Mouse (Mus musculus) spleen, adult 2 months (tissue): ENCODE results near the gene Gpr89. TPM values are rescaled to one million over a fixed set of nuclear protein-coding genes. Genes with fewer than 3 reads are reported as not detected.

ENCODE experiments used
- DNase-seq, 2 experiments: peaks; one replicate each; pipeline versions ENCODE4 v3.0.0 to v3.0.0-alpha.2; 2012 to 2021; ENCODE audit warnings: low spot score in 2 of 2, low read depth in 1 of 2
- H3K27ac ChIP-seq: fragments of 200-500 bp; 2 replicates; pipeline ENCODE4 v1.5.1; 2012; ENCODE audit warnings: low read length, inconsistent platforms; ENCODE audit not compliant: insufficient read depth
- H3K27me3 ChIP-seq: fragments of 200-500 bp; 2 replicates; pipeline ENCODE4 v1.6.1; 2012; ENCODE audit warnings: mild to moderate bottlenecking, moderate library complexity, low read length, inconsistent platforms; ENCODE audit not compliant: control insufficient read depth, insufficient read depth
- H3K36me3 ChIP-seq: fragments of 200-500 bp; 2 replicates; pipeline ENCODE4 v1.6.1; 2012; ENCODE audit warnings: mild to moderate bottlenecking, low read length, inconsistent platforms; ENCODE audit not compliant: control insufficient read depth, insufficient read depth
- H3K4me1 ChIP-seq: fragments of 200-500 bp; 2 replicates; pipeline ENCODE4 v1.6.1; 2011; ENCODE audit warnings: inconsistent platforms; ENCODE audit not compliant: control insufficient read depth, insufficient read depth, insufficient read length
- H3K4me3 ChIP-seq: fragments of 200-500 bp; 2 replicates; pipeline ENCODE4 v1.5.1; 2011; ENCODE audit warnings: mild to moderate bottlenecking, inconsistent platforms; ENCODE audit not compliant: insufficient read depth, insufficient read length; ENCODE audit errors: extremely low read depth
- CTCF ChIP-seq: fragments of 200-500 bp; IDR thresholded peaks from 2 replicates; pipeline ENCODE4 v1.5.1; 2011; ENCODE audit warnings: mild to moderate bottlenecking, inconsistent platforms; ENCODE audit not compliant: insufficient read depth, insufficient read length, insufficient replicate concordance; ENCODE audit errors: extremely low read depth
- POLR2A ChIP-seq: fragments of 200-500 bp; IDR thresholded peaks from 2 replicates; pipeline ENCODE4 v1.6.1; 2011; ENCODE audit warnings: low read depth, low read length, inconsistent platforms
- WGBS: fragments of 180-500 bp; shearing (Covaris S2); methylation state at CpG from one replicate; pipeline ENCODE4 v1.1.7; 2018; 5-methylcytosine and 5-hydroxymethylcytosine counted together
- polyA plus RNA-seq: library from polyadenylated mRNA; depleted of rRNA; stranded (reverse); fragments of >200 nt; gene quantifications from 2 replicates; pipeline ENCODE4 v1.2.3, GENCODE M21; 2012; rRNA removed

Gene Gpr89
- polyA plus RNA-seq, 1 experiment: 8.5 TPM

GRCm38 (mm10) chr3:96828984-96829383, 76.2 kb downstream of the Gpr89 start, which contains the start of the genes Pdzk1 and Cd160:
Pdzk1 (plus strand) TSS chr3:96829284.
Cd160 (minus strand) TSS chr3:96829351.
- 71% methylated on average over 1 of the region's 1 CpGs for WGBS
- Histone ChIP-seq H3K4me1 (no peaks in the 10 kb centered on the region), H3K36me3 (no peaks in the 10 kb centered on the region), H3K27me3 (no peaks in the 10 kb centered on the region), H3K27ac (no peak within 1 kb of the TSS), H3K4me3 (no peak within 1 kb of the TSS)
- TF ChIP-seq POLR2A (no peak), CTCF (no peak)
- no peak for DNase-seq

GRCm38 (mm10) chr3:96828308-96828864, 76.8 kb downstream of the Gpr89 start:
- H3K4me3 ChIP-seq: no peak overlapping the region
- DNase-seq: no peak
- H3K27ac ChIP-seq: no peak overlapping the region
- TF ChIP-seq CTCF: no peak
- TF ChIP-seq POLR2A: no peak
- no peaks in the 10 kb centered on the region for H3K36me3 ChIP-seq
- no peaks in the 10 kb centered on the region for H3K4me1 ChIP-seq
- 81% methylated on average over 15 of the region's 15 CpGs for WGBS
- no peaks in the 10 kb centered on the region for H3K27me3 ChIP-seq

GRCm38 (mm10) chr3:96825261-96825660, 79.9 kb downstream of the Gpr89 start:
- Histone ChIP-seq H3K27ac (no peak overlapping the region), H3K4me3 (no peak overlapping the region), H3K36me3 (no peaks in the 10 kb centered on the region), H3K4me1 (no peaks in the 10 kb centered on the region), H3K27me3 (no peaks in the 10 kb centered on the region)
- DNase-seq: no peak
- 52% methylated on average over 11 of the region's 11 CpGs for WGBS
- no peak for TF ChIP-seq CTCF
- TF ChIP-seq POLR2A: no peak

- TF ChIP-seq CTCF (no peak), POLR2A (no peak)
- 92% methylated on average over 12 of the region's 12 CpGs for WGBS
- Histone ChIP-seq H3K36me3 (no peaks in the 10 kb centered on the region), H3K27ac (no peak overlapping the region), H3K27me3 (no peaks in the 10 kb centered on the region), H3K4me1 (no peaks in the 10 kb centered on the region), H3K4me3 (no peak overlapping the region)
- DNase-seq: no peak
These were observed 80.5 kb downstream of the Gpr89 start for GRCm38 (mm10) chr3:96824614-96825013.

GRCm38 (mm10) chr3:96823701-96824100, 81.4 kb downstream of the Gpr89 start:
- no peak overlapping the region for H3K4me3 ChIP-seq
- H3K36me3 ChIP-seq: no peaks in the 10 kb centered on the region
- WGBS: 69% methylated on average over 3 of the region's 3 CpGs
- no peak for TF ChIP-seq POLR2A
- no peak for TF ChIP-seq CTCF
- no peak for DNase-seq
- H3K4me1 ChIP-seq: no peaks in the 10 kb centered on the region
- H3K27ac ChIP-seq: no peak overlapping the region
- no peaks in the 10 kb centered on the region for H3K27me3 ChIP-seq

- H3K36me3 ChIP-seq: no peaks in the 10 kb centered on the region
- TF ChIP-seq POLR2A: no peak
- TF ChIP-seq CTCF: no peak
- WGBS: 88% methylated on average over 4 of the region's 4 CpGs
These were observed 83.6 kb downstream of the Gpr89 start for GRCm38 (mm10) chr3:96821581-96821980.

GRCm38 (mm10) chr3:96820116-96820915, 84.8 kb downstream of the Gpr89 start:
- Histone ChIP-seq H3K36me3 (no peaks in the 10 kb centered on the region), H3K4me3 (no peak overlapping the region), H3K27ac (no peak overlapping the region), H3K27me3 (no peaks in the 10 kb centered on the region), H3K4me1 (no peaks in the 10 kb centered on the region)
- TF ChIP-seq POLR2A: no peak
- no peak for TF ChIP-seq CTCF
- 82% methylated on average over 6 of the region's 6 CpGs for WGBS
- DNase-seq: no peak

More at GRCm38 (mm10) chr3:96821581-96821980, 83.6 kb downstream of the Gpr89 start:
- no peak overlapping the region for H3K4me3 ChIP-seq
- no peaks in the 10 kb centered on the region for H3K4me1 ChIP-seq
- no peaks in the 10 kb centered on the region for H3K27me3 ChIP-seq
- DNase-seq: no peak
- H3K27ac ChIP-seq: no peak overlapping the region

Other genes starting within 250 kb of the Gpr89 start
- 0.74 and 0.97 TPM in 2 replicates for gene Ankrd35, start 235.2 kb downstream of the Gpr89 start, polyA plus RNA-seq
- gene Pias3, start 209.0 kb downstream of the Gpr89 start, polyA plus RNA-seq: 30.9 and 31.0 TPM in 2 replicates
- 4.5 and 4.8 TPM in 2 replicates for gene Nudt17, start 196.8 kb downstream of the Gpr89 start, polyA plus RNA-seq
- 24.8 and 26.8 TPM in 2 replicates for gene Polr3c, start 177.7 kb downstream of the Gpr89 start, polyA plus RNA-seq
- 11.3 and 15.1 TPM in 2 replicates for gene Rnf115, start 177.7 kb downstream of the Gpr89 start, polyA plus RNA-seq
- gene Pdzk1, start 76.1 kb downstream of the Gpr89 start, polyA plus RNA-seq: 0.11 TPM in 1 of 2 replicates, not detected in the other
- gene Cd160, start 76.0 kb downstream of the Gpr89 start, polyA plus RNA-seq: 3.2 and 3.8 TPM in 2 replicates
- 0.95 and 0.97 TPM in 2 replicates for gene Gja5, start 653 bp downstream of the Gpr89 start, polyA plus RNA-seq
- gene Gja8, start 20.7 kb upstream of the Gpr89 start, polyA plus RNA-seq: not detected in 2 replicates